Mouse (Mus musculus): Measurements from ENCODE around the gene Gm37240. TPM values are rescaled to one million over a fixed set of nuclear protein-coding genes. Genes with fewer than 3 reads are reported as not detected.

The Gm37240 gene
- total RNA-seq, 4 experiments from 2014 or later: 29.7 to 37.8 (median 36.6) TPM

DNA sequence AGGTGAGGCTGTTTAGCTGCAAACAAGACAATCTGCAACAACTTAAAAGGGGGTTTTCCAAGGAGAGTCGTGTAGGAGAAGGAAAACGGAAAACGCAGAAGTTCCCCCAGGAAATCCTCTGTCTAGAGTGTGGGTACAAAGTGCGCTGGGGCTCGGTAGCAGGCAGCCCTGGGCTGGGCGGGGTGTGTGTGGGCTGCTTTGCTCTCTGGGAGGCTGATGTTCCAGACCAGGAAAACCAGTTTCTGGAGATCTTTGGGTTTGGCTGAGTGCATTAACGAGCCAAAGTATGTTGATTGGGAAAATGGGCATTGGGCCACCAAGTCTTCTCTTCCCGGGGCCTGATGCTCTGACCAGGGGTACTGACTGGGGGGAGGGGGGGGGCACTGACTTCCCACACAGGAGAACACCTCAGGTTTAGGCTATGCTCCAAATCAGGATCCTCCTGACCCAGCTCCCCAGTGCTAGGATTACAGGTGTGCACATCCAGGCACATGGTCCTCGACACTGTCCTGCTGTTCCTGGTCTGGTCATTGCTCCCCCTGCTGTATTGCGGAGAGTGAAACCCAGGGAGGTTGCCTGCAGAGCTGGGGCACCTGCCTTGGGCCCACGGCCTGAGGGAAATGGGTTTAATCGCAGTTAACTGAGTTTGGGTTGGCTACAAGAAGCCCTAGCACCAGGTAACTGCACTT, 1249.3 kb downstream of the Gm37240 start:
- DNase-seq (ENCODE audit: low spot score in 2 of 2): no peak

DNA sequence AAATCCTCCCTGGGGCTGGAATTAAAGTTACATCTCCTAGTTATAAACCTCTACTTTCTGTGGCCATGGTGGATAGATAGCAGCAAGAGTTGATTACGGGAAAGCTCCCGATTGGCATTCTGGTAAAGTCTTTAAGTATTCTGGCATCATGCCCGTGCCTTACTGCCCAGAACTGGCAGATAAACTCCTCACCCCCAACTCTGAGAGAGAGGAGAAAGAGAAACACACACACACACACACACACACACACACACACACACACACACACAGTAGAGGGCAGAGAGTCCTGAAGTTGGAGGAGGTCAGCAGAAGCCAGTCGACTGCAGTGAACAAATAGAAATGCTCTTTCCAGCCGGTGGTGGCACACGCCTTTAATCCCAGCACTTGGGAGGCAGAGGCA, 1250.2 kb downstream of the Gm37240 start:
- no peak for DNase-seq (ENCODE audit: low spot score in 2 of 2)

DNA sequence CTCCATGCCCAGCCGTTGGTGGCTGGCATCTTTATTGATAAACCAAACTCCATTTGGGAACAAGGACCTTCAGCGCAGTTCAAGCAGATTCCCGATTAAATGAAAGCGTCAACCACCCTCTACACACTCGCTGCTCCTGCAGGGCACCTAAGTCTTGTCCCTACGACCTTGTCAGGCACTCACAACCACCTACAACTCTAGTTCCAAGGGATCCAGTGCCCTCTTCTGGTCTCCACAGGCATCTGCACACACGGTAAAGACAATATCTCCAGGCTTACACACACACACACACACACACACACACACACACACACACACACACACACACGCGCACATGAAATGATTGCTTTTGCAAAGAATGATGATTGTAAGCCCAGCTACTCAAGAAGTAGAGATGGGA, 1255.7 kb downstream of the Gm37240 start:
- DNase-seq (ENCODE audit: low spot score in 2 of 2): no peak

DNA sequence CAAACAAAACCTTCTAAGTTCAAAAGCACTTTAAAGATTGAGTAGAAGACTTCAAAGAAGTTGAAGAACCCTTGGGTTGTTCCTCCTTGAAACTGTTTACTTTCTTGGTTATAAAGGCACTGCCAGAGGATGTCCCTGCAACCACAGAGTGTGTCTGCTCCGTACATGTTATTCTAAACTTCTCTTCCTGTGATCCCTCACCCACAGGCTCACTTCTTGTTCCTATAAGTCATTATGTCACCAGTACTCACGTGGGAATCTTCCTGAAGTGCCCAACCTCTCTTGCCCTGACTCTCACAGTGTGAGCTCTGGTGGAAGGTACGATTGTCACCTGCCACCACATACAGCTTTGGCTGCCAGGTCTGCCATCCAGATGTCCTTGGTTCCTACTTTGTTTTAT, 1265.3 kb downstream of the Gm37240 start:
- DNase-seq (ENCODE audit: low spot score in 2 of 2): no peak

DNA sequence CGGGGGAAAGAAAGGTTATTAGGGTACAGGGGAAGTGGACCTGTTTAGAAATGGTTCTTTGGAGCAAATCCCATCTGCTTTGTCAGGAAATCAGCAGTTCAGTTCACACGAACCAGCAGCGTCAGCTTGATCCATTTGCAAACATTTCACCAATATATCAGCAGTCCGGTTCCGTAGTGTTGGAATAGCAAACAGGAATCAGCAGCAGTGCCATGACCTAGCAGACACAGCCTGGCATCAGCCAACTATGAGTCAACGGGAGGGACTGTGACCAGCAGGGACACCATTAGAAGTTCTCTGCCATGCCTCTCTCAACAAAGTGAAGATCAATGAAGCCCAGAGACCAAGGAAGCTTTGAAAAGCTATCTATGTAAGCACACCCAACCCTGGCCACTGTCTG, 1267.6 kb downstream of the Gm37240 start:
- DNase-seq (ENCODE audit: low spot score in 2 of 2): no peak

DNA sequence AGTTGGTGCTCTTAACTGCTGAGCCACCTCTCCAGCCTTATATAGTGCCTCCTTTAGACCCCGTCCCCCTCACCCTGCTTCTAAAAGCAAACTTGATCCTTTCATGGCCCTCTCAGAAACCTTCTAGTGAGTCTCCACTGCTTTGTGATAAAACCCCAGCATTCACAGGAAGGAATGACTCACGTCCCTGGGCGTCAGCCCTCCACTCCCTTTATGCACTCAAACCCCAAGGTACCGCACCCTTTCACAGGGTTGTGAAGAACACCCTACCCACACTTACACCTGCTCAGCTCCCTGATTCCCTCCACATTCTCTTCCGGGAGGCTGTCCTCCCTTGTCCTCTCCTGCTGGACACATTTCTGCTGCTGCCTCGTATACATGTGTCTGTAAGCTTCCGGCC, 1268.3 kb downstream of the Gm37240 start:
- no peak for DNase-seq (ENCODE audit: low spot score in 2 of 2)

DNA sequence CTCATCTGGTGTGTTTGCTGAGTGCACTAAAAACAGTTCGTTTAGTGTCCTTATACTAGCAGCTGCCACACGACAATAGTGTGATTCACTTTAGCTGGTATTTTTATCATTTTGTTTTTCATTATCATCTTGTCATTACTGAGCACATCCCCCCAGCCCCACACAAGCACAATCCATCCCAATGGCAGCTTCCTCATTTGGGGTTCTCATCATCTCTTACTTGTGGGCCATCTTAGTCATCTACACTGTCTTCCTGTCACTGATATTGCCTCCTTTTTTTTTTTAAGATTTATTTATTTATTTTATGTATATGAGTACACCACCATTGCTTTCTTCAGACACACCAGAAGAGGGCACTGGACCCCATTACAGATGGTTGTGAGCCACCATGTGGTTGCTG, 1268.7 kb downstream of the Gm37240 start:
- DNase-seq (ENCODE audit: low spot score in 2 of 2): no peak

DNA sequence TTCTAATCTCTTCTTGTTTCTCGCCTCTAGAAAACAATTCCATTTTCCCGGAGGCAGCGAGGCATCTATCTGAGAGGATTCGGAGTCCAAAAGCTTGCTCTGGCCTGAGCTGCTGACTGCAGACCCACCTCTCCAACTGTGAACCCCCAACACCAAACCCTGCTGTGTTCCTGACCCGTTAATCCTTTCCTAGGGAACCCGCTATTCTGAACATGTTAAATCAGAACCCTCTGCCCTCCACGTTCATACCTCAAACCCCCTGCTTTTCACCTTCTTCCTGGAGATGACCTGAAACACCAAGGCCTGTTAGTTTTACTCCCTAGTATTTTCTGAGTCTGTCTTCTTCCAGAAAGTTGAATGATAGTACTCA, 1271.5 kb downstream of the Gm37240 start:
- no peak for DNase-seq (ENCODE audit: low spot score in 2 of 2)

DNA sequence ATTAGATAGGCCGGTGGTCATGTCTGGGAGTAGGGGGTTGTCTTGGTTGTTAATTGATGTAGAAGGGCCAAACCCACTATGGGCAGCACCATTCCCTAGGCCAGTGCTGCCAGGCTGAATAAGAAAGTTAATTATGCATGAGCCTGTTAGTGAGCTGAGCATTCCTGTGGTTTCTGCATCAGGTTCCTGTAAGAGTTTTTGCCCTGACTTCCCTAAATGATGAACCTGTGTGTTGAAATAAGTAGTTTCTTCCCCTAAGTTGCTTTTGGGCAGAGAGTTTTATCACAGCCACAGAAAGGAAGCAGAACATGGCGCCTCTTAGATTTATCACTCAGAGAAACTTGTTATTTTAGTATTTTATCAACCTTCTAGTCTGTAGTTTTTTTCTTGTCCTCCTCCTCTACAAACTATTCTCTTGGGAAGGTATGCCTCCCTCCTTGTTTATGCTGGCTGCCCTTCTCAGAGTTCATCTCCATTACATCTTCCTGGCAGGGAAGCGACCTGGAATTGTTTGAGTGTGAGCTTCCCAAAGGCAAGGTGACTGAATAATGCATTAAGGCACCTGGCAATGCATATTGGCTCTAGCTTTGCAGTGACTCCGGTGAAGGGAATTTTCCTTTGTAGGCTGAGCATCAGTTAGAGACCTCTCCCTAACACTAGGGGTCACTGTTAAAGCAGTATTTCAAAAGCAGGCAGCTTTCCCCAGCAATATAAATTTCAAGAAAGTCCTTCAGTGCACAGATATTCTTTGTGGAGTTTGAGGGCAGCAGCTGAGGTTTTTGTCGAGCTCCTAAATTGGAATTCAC, 1272.1 kb downstream of the Gm37240 start:
- DNase-seq (ENCODE audit: low spot score in 2 of 2): no peak

DNA sequence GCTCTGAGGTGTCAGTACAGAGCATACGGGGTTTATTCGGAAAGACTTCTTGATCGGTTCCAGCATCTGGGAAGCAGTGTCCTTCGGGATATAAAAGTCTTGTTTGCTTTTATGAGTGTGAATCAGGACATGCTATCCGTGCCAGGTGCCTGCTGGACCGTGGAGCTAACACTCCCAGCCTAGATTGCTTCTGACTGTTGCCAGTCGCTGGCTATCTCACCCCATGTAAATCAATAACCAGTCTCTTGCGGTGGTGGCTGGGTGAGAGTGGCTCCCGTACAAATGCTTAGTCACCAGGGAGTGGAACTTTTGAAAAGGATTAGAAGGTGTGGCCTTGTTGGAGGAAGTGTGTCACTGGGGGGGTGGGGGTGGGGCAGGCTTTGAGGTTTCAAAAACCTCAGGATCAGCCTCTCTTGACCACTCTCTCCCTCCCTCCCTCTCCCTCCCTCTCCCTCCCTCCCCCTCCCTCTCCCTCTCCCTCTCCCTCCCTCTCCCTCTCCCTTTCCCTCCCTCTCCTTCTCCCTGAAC, 1277.1 kb downstream of the Gm37240 start:
- no peak for DNase-seq (ENCODE audit: low spot score in 2 of 2)

DNA sequence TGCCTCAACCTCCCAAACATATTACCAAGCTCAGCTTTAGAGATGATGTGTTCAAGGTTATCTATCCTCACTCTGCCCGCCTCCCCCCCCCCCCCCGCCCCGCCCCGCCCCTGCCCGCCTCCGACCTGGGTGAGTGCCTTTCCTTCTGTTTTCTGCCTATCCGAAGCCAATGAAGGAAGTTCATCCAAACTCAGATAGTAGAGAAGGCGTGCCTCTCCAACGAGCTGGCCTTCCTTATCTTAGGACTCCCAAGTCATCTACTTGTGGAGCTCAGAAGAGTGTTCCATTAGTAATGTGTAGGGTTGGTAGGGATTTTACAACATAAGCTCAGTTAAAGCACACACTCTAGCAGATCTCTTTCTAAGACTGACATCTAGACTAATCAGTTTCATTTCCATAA, 1284.1 kb downstream of the Gm37240 start:
- no peak for DNase-seq (ENCODE audit: low spot score in 2 of 2)

DNA sequence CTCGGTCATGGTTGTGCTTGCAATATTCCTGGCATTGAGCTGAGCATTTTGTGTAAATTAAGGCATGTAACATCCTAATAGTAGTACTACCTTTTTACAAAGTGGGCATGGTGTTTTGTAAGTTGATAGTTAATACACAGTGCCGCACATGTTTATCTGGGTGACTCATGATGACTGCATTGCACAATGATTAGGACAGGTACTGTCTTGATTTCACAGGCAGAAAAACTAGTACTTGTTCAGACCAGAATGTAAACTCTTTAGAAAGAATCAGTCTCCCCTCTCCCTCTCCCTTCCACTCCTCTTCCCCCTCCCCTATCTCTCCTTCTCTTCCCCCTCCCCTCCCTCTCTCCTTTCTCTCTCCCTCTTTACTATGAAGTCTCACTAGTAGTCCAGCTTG, 1284.6 kb downstream of the Gm37240 start:
- no peak for DNase-seq (ENCODE audit: low spot score in 2 of 2)

DNA sequence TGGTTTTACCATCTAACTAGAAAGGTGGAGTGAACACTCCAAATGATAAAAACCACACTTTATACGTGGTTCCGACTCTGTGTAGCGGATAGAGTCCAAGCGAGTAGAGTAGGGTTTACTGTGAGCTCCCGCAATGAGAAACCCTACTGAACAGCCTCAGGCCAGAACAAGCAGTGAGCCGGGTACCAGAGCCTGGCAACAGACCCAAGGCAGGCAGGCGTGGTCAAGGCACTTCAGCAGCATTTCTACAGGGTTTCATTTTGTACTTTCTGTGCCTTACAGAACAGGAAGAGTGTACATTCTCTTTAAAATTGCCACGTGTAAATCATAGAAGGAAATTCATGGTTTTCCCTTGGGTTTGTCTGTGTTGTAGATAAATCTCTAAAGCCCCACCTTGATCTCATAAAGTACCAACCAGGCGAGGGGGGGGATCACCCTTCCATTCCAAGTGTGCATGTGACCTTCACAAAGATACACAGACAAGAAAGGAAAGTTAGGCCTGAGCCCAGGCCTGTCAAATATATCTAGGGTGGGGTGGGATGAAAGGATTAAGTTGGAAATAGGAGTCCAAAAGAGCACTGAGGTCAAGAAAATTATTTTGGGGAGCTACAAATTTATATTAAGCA, 1285.3 kb downstream of the Gm37240 start:
- no peak for DNase-seq (ENCODE audit: low spot score in 2 of 2)

DNA sequence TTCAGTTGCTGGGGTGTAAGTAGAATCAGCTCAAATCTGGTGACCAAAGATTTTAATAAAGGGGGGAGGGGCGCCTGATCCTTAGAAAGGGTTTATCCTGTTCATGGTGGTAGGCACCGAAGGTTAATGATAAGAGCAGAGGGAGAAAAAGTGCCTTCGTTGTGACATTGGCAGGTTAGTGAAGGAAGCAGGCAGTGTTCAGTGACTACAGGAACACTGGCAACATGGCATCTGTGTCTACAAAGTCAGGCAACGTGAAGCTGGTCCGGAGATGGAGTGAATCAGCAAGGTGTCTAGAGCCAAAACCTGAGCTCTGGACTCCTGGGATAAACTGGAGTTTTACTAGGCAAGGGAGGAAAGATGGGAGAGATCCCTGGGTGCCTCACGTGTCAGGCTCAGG, 1288.6 kb downstream of the Gm37240 start:
- no peak for DNase-seq (ENCODE audit: low spot score in 2 of 2)

DNA sequence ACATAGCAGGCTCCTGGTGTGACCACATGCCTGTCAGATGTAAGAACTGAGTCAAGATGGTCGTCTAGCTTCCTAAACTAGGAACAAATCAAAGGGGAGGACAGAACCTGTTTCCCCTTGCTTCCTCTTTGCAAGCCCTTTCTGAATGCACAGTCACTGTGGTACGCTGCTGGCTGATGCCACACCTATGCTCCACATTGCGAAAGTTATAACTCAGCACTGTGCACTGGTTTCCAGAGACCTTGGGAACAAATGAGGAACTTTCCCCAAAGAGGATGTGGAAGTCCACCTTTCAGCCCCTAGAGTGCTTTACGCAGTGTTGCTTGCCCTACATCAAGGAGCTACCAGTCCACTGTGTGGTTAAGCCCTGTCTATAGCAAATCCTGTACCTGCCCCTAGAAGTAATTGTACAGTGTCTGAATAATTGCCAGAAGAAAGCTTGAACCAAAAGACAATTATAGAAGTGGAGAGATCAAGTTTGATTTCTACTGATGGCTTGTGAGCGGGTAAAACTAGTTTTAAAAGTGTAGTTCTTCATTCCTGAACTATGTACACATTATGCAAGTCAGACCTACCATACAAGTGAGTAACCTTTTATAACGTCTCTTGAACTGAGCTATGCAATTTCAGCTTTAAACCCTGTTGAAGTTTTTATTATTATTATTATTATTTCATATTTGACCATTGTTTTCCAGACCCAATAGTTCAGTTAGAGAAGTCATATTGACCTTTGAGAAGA, 1289.2 kb downstream of the Gm37240 start:
- DNase-seq (ENCODE audit: low spot score in 2 of 2): no peak

DNA sequence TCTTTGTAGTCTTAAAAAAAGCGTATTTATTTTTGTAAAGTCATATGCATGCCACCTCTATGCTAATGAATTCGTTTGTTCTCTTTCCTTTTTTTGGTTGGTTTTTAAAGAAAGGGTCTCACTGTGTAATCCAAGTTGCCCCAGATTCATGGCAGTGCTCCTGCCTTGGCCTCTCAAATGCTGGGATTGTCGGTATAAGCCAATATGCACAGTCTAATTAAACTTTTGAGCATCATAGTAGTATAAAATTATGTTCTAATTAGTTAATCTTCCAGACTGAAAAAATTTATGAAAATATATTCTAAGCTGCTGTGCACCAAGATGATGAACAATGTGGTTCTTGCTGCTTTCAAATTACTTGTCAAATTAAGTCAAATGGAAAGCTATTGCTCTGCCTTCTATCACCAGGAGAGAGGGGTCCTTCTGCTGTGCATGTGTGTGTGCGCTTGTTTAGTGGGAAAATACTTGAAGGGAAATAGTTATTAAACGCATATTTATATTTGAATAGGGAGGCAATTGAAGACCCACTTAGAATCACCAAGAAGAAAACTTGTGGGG, 1291.6 kb downstream of the Gm37240 start:
- no peak for DNase-seq (ENCODE audit: low spot score in 2 of 2)

DNA sequence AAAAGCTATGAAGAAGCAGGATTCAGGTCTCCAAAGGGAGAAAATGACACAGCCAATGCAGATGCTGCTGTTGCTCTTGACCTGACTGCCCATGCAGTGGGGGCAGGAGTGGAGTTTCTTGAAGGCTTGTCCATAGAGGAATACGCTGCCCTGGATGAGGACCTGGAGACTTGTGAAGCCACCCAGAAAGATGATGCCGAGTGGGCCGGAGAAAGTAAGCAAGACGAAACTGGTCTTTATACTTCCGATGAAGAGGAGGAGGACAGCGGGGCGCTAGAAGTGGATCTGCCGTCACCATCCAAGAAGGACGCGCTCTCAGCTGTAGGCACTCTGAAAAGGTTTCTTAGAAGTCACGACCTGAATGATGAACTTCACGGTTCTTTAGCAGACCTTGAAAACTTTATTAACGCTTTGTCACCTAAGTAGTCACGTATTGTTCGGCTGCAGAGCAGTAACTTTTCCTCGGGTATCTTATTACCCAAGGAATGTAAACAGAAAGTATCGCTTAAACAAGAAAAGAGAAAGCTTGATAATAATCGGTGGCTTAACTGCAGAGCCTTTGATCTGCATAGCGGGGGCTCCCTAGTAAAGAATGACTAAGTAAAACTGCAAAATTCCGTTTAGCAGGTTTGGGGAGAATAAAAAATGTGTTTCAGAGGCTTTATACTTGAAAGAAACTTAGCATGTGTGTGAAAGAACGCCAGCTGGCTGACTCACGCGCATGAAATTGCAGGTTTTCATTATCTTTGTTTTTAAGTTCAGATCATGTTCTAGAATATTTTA, 1292.2 kb downstream of the Gm37240 start:
- DNase-seq (ENCODE audit: low spot score in 2 of 2): no peak

DNA sequence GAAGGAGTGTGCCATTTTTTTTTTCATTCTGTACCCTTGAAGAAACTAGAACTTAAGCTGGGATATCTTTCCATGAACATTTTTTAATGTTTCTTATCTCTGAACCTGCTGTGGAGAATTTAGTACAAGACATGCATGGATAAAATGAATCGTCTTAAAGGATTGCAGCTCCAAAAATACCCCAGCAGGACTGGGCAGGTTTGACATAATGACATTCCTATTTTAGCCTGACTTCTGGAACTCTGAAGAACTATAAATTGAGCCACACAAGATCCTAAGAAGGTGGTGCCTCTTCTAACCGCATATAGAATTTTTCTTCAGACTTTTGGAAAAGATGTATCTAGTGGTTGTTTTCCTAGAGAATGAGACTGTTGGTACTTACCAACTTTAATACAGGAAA, 1294.0 kb downstream of the Gm37240 start, which contains the start of gene Tigd4:
Tigd4 (plus strand) TSS at position 301 of the 400 bp plus-strand sequence.
- DNase-seq (ENCODE audit: low spot score in 2 of 2): no peak

DNA sequence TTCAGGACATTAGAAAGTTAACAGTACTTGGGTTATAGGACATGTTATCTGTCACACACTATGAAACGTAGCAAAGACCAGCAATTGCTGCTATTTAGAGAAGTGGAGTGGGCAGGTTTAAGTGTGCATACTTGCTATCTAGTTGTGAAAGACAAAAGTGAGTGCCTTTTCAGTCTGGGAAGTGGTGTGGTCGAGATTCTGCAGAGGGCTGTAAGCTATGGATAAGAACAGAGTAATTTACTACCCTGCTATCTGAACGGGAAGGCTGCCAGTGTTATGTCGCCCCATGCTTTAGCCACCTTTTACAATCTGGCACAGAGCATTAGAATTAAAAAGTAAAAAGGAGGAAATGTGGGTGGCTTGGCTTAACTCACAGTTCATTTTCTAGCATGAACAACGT, 1300.6 kb downstream of the Gm37240 start:
- no peak for DNase-seq (ENCODE audit: low spot score in 2 of 2)

DNA sequence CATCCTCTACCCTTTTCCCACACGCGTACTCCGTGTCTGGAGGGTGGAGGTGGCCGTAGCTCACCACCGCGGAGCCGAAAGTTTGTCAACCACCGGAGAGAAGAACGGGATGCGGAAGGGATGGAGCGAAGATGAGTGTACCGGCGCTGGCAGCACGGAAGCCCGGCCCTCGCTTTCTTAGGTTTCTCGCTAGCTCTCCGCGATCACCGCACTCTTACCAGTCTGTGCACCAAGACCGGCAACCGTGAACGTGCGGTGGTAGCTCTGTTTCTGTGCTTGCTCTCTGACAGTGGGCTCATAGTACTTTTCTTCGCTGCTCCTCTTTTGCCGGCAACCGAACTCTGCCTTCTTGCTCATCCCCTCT, 1304.4 kb downstream of the Gm37240 start:
- DNase-seq (ENCODE audit: low spot score in 2 of 2): no peak
